Mouse (Mus musculus) left cerebral cortex, postnatal 25 days (tissue): ENCODE data around the gene Lpcat4. TPM values are rescaled to one million over a fixed set of nuclear protein-coding genes. Genes with fewer than 3 reads are reported as not detected.
"Not testable (repeated sequence)": the region's sequence is repeated elsewhere in the genome, so short reads cannot be mapped to it uniquely, and the experiment has no call there.

Experiments
- DNase-seq, 2 experiments: peaks; one replicate each; pipeline ENCODE4 v3.0.0; 2022; ENCODE audit warnings: low spot score in 2 of 2, mixed read lengths in 1 of 2
- intact Hi-C: fragments of 180-260 bp; cut with DNase I; formaldehyde crosslinking; loops from one replicate; pipeline ENCODE4 v1.15.1; 2025
- total RNA-seq, 2 experiments: library from RNA; stranded (reverse); gene quantifications; 2 replicates each; pipeline ENCODE4 v1.2.3; 2021

Lpcat4 gene
- total RNA-seq, 2 experiments from 2014 or later, result 135 to 158 TPM

DNA sequence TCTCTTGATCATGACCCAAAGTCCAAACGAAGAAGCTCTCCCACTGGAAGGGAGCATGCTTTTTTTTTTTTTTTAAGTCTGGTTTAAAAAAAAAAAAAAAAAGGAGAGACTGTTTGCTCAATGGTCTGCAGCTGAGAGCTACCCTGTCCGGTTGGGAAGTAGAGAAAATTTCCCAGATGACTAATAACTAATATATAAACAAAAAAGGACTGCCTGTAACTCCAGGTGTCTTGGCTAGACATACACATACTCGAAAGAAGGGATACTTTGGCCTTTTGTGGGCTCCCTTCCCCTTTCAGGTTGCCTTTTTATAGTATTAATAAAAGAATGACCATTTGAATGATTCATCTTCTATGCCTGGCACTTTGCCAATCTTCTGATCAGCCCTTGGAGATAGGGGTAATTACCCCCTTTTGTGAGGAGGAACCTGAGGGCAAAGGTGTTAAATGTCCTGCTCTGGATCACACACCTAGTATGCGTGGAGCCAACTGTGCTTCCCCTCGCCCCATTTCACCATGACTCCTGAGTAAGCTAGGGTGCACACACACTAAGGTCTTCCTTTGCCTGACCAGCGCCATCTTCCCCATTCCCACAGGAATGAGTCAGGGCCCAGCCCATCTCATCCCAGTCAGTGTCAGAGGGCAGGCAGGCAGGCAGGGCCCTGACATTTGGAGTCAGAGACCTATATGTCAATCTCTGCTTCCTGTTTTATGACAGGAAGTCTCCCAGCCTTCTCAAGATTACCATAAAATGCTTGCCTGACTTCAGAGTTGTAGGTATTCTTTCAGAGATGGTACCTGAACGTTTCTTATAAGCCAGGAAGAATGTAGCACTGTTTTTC is 15.6 kb downstream of the Lpcat4 start:
- intact Hi-C loops, result no loop called here
- no peak for DNase-seq

DNA sequence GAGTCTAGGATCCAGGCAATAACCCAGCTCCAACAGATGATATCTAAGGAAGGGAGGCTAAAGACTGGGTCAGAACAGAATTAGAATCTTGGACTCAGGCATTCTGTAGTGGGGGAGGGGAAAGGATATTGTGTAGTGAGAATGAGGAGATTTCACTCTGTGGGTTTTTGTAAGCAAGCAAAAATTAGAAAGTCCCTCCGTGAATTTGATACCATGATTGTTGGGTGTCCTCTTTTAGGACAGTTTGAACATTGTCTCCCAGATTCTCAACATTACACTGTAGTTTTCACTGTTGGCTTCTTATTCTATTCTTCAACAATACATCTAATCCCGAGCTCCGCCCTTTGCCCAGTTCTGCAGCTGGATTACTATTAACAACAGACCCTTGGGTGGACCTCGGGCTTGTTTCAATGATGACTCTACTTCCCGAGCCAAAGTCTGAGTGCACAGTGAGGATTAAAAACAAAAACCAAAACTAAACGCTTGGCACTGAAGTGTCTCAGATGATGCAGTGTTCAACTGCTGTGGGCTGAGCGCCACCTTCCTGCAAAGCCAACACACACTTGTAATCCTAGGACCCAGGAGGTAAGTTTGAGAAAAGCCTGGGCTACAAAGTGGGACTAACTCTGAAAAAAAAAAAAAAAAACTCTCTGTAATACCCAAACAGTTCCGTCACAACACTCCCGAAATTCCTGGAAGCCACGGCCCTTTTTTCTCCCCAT is 20.1 kb downstream of the Lpcat4 start, which contains the start of gene Nutm1:
Gene Nutm1, minus strand, starts transcription at position 51 of the 722 bp plus-strand sequence.
- intact Hi-C loops, result no loop called here
- DNase-seq, result no peak

DNA sequence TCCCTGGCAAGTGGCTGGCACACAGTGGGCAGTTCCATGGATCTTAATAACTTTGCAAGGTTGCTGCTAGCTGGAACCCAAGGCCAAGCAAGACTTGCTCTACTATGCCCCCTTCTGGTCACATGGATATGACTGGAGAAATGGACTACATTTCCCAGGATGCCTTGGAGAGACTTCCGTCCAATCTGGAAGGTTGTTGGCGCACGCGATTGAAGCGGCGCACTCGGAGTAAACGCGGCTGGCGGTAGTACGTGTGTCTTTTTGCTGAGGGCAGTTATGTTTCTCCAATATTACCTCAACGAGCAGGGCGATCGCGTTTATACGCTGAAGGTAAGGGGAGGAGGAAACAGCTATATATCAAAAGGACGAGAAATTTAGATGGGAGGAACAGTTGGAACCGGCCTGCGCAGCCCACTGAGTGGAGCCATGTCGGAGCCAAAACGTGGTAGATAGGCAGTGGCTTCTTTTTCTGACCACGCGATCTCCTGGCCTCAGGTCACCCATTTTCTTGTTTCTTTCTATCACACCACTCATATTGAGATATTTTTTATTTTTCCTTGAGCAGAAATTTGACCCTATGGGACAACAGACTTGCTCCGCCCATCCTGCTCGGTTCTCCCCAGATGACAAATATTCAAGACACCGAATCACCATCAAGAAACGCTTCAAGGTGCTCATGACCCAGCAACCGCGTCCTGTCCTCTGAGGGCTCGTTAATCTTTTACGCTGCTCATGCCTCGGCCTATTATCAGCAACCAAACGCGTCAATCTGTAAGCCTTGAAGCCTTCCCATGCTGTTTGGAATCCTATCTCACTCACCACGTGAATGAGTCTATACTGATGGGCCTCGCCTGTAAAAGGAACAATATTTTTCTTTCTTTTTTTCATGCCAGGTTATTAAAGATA is 22.7 kb downstream of the Lpcat4 start, which contains the start of gene Nop10:
Gene Nop10, plus strand, starts transcription at position 179 of the 906 bp plus-strand sequence.
- intact Hi-C loops, result loop anchor here (2.0 to 5.0 kb wide), 2 partner anchors 23 to 195 kb away; partner anchors contain the start of gene Lpcat4

DNA sequence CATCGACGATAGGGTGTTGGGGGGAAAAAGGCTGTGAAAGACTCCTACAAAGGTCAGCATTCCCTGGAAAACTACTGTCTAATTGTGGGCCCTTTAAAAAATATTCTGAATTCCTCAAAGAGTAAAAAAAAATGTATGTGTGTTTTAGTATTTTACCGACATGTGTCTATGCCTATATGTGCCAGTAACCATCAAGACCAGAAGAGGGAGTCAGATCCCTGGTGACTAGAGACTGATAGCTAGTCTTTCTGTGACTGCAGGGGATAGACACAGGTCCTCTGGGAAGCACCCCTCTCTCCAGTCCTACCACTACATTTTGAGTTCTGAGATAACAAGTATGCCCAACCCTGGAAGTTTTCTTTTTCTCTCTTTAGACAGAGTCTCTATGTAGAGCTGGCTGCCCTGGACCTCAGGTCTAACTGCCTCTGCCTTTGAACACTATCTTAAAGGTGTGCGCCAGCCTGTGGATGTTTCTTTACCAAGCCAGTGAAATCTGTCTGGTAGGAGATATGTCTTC is 23.6 kb downstream of the Lpcat4 start:
- DNase-seq, result no peak
- intact Hi-C loops, result loop anchor here (5.0 kb wide), 1 partner anchor 194 kb away; no protein-coding TSS in a partner anchor

More for the DNA sequence above, 22.7 kb downstream of the Lpcat4 start, which contains the start of gene Nop10:
- peak; percentile 90 to 96 for DNase-seq

DNA sequence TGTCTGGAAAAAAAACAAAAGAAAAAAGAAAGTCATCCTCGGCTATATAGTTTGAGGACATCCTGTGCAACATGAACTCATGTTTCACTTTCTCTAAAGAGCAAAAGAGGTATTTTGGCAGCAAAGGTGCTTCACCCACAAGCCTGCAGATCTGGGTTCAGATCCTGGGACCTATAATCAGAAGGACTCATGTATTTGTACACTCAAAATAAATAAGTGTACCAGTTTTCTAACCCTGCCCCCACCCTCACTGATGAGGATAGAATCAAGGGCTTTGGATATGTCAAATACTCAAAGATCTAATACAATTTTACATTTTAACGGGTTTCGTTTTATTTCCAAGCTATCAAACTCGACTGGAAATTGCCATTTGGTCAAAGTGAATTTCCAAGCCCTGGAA is 25.1 kb downstream of the Lpcat4 start:
- no peak for DNase-seq
- intact Hi-C loops, result loop anchor here (5.0 kb wide), 1 partner anchor 193 kb away; no protein-coding TSS in a partner anchor

DNA sequence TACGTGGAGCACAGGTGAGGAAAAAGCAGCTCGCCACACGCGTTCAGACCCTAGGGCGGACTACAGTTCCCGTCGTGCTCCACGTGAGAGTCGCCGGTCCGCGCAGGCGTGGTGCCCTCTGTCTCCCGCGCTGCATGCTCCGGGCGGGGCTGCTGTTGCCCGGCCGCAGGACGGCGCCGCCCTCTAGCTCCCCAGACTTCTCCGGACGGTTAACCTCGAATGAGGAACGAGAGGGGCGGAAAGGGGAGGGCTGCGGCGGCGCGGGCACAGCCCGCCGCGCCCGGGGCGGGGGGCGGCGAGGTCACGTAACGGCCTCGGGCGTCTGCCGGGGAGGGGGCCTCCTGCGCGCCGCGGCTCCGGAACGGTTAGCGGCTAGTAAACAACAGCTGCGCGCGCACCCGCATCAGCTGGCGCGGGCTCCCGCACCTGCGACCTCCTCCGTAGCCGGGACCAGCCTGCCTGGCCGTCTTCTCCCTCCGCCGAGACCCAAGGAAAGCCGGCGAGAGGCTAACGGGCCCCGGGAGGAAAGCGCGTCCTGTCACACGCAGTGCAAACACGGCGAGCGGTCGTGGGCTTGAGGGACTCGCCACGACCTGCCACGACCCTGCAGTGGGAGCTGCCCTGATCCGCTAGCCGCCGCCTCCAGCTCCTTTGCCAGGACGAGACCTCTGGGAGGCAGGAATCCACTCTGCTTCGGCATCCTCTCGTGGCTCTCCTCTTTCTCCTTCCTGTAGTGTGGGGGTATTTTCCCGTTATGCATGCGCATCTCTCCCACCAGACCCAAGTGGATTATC is 26.4 kb downstream of the Lpcat4 start, which contains the start of gene Slc12a6:
Gene Slc12a6, plus strand, starts transcription at position 378 of the 794 bp plus-strand sequence.
- intact Hi-C loops, result loop anchor here (2.0 to 5.0 kb wide), 3 partner anchors 73 to 217 kb away; partner anchors contain the start of genes Chrm5 and Emc4
- peak; percentile 90 to 93 for DNase-seq

DNA sequence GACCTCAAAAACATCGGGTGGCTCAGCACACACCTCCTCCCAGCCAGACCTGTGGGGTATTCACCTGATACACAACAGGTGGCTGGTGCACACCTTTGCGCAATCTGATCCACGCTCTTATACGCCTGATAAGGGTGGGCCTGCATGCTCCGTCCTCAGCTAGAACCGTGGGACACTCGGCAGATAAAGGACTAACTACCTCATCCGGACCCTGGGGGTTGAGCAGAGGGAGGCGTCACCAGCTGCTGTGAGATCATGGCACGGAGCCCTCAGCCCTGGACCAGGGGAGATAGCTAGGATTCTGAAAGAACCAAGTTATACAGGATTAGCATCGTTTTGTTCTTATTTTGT is 26.9 kb downstream of the Lpcat4 start, which contains the start of gene Gm21985:
Gene Gm21985, plus strand, starts transcription at position 73 of the 351 bp plus-strand sequence.
- intact Hi-C loops, result loop anchor here (2.0 to 5.0 kb wide), 3 partner anchors 73 to 216 kb away; partner anchors contain the start of genes Chrm5 and Emc4
- peak; percentile 36 to 57 for DNase-seq

DNA sequence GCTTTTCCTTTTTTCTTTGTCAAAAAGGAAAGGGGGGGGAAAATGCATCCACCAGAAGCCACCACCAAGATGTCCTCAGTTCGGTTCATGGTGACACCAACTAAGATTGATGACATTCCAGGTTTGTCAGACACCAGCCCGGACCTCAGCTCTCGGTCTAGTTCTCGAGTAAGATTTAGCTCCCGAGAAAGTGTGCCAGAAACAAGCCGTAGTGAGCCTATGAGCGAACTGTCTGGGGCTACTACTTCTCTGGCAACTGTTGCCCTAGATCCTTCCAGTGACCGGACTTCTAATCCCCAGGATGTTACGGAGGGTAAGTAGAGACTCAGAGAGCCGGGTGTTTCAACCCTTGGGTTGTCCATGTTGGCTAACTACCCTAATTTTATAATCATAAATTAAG is 27.5 kb downstream of the Lpcat4 start:
- peak in 1 of 2 experiments; percentile 37 for DNase-seq
- intact Hi-C loops, result loop anchor here (2.0 to 5.0 kb wide), 3 partner anchors 72 to 216 kb away; partner anchors contain the start of genes Chrm5 and Emc4

DNA sequence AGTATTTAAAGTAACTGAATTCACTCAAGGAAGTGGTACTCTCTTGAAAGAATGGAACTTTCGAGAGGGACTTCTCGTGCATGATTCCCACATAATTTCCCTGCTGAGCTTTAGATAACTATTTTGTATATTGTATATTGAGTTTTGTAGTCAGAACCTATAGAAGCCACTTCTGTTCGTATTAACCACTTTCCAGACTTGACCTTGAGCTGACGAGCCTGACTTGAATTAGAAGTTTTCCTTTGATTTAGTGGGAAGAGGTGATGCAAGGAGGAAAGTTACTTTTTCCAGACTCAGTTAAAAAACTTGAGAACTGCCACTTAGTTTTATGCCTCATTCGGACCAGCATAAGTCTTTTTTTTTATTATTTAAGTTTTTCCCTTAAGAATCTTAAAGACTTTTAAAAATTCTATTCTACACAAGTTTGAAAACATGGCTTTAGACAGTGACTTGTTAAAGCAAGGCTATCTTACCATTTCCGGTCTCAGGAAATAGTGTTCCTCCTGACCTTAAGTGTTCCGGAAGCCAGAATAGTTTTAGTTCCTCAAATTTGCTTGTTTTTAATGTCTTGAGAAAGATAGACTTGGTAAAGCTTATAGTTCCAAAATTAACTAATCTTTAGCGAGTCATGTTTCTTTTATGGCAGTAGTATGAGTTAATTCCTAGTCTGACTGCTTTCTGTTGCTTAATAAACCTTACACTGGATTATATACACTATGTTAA is 28.4 kb downstream of the Lpcat4 start:
- DNase-seq, result no peak
- intact Hi-C loops, result loop anchor here (2.0 to 5.0 kb wide), 3 partner anchors 71 to 215 kb away; partner anchors contain the start of genes Chrm5 and Emc4

DNA sequence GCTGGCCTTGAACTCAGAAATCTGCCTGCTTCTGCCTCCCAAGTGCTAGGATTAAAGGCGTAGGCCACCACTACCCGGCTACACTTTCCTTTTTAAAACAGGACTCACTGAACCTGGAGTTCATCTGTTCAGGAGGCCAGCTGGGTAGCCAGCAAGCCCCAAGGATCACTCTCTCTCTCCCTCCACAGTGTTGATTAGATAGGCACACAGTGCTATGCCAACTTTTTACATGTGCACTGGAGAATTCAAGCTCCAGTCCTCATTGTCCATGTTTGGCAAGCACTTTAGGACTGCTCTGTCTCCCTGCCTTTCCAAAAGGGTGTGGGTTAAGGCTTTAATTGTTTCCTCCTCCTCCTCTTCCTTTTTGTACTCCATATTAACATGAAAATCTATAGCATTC is 30.7 kb downstream of the Lpcat4 start:
- intact Hi-C loops, result no loop called here

DNA sequence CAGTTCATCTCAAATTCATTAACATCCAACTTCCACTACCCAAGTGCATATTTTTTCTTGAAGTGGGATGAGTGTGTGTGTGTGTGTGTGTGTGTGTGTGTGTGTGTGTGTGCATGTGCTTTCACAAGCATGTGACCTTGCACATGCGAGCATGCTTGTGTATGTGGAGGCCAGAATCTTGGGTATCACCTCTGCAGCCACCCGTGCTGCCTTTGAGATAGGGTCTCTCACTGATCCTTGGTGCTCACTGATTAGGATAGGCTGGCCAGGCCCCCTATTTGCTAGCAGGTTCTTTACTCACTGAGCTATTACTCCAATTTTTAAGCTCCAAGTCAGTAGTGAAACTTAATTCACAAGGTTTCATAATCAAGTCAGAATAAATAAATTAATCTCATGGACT is 33.6 kb downstream of the Lpcat4 start:
- intact Hi-C loops, result no loop called here
- DNase-seq, result no peak

More for the DNA sequence above, 30.7 kb downstream of the Lpcat4 start:
- DNase-seq, result no peak

DNA sequence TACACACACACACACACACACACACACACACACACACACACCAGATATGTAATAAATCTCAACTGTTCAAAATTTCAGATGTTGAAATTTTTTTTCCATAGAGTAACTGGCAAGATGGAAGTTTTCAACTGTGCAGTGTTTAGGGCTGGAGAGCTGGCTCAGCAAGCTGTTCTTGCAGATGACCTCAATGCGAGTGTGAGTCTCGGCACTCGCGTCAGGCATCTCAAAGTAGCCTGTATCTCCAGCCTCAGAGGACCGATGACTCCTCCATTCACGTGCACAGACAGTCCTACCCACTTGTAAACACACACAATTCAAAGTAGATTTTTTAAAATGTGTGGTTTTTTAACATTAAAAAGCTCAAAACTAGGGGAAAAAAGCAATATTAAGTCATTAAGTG is 34.2 kb downstream of the Lpcat4 start:
- no peak for DNase-seq
- intact Hi-C loops, result no loop called here

DNA sequence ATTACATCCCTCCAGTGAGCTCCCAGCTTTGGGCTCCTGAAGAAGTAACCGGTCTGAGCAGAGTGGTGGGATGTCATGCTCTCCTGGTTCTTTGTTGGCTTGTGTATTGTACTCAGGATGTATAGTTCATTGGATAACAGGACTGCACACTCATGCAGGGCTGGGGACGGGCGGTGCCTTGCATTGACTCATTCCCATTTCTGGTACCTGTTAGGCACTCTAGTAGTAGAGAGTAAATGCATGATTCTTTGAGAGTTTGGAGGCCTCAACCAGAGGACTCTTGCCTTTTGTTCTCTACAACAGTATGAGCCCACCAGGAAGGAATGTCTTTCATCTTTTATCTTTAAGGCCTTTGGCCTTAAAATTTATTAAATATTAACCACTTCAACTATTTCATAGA is 37.6 kb downstream of the Lpcat4 start:
- DNase-seq, result no peak
- intact Hi-C loops, result no loop called here

DNA sequence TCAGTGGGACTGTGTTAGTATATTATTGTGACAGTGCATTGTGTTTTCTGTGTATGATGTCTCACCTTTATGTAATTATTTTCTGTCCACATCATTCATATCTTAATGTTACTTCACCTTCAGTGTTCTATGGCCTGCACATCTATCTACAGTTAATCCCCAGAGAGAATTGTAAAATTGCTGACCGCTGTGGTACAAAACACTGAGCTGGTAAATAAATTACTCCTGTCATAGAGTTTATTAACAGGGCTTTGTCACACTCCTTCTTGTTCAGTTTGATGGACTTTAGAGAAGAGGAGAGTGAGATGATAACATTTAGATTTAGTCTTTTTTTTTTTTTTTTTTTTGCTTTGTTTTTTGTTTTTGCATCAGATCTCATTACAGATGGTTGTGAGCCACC is 43.6 kb downstream of the Lpcat4 start:
- intact Hi-C loops, result no loop called here
- DNase-seq, result no peak

DNA sequence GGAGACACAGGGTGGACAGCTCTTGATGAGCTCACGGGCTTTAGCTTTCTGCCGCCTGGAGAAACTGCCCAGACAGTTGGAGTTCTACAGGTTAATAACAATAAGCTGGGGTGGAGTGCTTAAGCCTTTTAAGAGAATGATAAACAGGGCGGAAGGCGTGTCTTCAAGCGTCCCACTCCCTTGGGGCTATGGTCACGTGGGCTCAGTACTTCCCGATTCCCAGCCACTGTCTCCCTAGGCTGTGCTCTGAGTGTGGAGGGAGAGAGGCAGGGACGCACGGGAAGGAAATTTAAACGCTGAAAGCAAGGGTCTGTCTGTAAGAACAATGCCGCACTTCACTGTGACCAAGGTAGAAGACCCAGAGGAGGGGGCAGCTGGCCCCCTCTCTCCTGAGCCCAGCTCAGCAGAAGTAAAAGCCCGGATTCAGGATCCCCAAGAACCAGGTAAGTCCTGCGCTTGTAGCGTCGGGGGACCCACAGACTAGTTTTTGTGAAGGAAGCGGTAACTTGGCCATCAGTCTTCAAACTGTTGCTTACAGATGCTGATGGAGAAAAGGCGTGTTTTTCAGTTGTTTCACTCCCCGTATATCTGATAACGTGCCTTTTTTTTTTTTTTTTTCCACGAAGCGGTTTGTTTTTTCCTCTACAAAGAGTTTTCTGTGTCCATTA is 45.2 kb downstream of the Lpcat4 start:
- DNase-seq, result peak in 1 of 2 experiments; percentile 48
- intact Hi-C loops, result no loop called here

DNA sequence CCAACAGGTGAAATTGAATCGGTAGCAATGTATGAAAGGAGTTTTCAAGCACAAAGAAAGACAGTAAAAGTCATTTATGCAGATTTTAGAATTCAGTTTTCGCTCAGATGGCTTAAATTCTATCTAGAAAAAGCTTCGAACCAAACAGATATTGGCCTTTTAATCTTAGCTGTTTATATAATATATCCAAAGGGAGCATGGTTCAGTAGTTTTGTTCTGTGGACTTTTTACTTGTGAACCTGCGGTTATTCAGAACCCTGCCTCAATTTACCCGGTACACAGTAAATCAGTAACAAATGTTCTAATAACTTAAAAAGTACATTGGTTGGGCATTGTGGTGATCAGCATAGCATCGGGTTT is 45.7 kb downstream of the Lpcat4 start:
- DNase-seq, result no peak
- intact Hi-C loops, result no loop called here

DNA sequence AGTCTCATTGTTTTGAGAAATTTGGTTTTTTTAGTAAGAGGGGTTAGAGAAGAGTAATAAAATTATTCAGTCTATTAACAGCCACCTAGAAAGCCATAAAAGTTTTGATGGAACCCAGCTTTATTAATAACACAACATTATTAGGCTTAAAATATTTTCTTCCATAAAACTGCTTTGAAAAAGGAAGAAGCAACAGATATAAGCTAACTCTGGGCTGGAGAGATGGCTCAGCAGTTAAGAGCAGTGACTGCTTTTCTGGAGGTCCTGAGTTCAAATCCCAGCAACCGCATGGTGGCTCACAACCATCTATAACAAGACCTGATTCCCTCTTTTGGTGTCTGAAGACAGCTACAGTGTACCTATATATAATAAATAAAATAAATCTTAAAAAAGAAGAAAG is 46.8 kb downstream of the Lpcat4 start:
- DNase-seq, intact Hi-C loops: not testable (repeated sequence)
